Mouse (Mus musculus) cortical plate, adult 2 months (tissue): ENCODE measurements at regions not wholly inside any gene's neighbourhood (a gene's known extent, or its start where the extent isn't known, plus 50 kb on each side); places are given as distances from the start of the nearest gene placed in this dataset.

Source experiments
- CTCF ChIP-seq: fragments of 200-500 bp; IDR thresholded peaks from 2 replicates; pipeline ENCODE4 v1.5.1; 2011; ENCODE audit warnings: mild to moderate bottlenecking, control low read depth, low read length; ENCODE audit not compliant: insufficient read depth; ENCODE audit errors: extremely low read depth
- POLR2A ChIP-seq: fragments of 200-500 bp; IDR thresholded peaks from 2 replicates; pipeline ENCODE4 v1.6.1; 2011; ENCODE audit warnings: mild to moderate bottlenecking, low read length, control low read depth; ENCODE audit not compliant: insufficient read depth; ENCODE audit errors: extremely low read depth

- TF ChIP-seq CTCF (no peak), POLR2A (no peak)
Measured at GRCm38 (mm10) chr3:54020196-54020595, 135.6 kb upstream of the Trpc4 start.
